Mouse (Mus musculus) spleen, postnatal 14 days (tissue): ENCODE results near the gene Gm5592.
"Not testable (repeated sequence)": the region's sequence is repeated elsewhere in the genome, so short reads cannot be mapped to it uniquely, and the experiment has no call there.

ENCODE experiments used
- DNase-seq, 2 experiments: peaks; one replicate each; pipeline ENCODE4 v3.0.0; 2021 to 2022; ENCODE audit warnings: low spot score in 2 of 2

Gene Gm5592

DNA sequence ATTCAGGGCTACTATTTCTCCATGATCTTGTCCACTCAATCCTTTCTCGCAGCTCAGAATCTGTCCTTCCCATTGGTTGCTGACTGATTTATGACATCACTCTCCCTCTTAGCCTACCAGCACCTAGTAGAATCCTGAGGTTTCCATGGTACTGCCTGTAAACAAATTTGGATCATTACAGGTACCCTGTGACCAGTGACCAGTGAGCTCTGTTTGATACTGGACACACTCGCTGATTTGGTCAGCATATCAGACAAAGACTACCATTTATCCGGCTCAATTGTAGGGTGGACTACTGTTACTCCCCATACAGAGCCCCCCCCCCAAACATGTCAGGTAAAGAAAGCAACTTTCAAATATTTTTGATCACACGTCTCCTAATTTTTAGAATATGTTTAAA, at the start of gene Gm5592:
Gm5592 (plus strand) TSS at position 301 of the 400 bp plus-strand sequence.
- DNase-seq = not testable (repeated sequence)

DNA sequence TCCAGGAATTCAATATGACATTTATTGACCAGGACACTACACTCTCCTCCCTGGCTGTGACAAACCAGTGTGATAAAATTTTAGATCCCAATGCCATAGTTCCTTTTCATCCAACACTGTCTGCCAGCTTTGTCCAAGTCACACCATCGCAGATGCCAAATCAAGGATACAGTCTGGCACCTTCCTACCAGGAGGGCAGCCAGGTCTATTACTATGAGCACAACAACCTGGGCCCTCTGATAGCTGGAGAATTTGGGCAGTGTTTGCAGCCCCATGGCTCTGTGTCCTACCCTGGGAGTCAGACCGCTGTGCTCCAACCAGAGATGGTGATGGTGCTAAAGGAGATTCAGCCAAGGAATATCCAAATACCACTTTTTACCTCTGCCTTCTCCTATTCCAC, 2.2 kb downstream of the Gm5592 start:
- DNase-seq = not testable (repeated sequence)

DNA sequence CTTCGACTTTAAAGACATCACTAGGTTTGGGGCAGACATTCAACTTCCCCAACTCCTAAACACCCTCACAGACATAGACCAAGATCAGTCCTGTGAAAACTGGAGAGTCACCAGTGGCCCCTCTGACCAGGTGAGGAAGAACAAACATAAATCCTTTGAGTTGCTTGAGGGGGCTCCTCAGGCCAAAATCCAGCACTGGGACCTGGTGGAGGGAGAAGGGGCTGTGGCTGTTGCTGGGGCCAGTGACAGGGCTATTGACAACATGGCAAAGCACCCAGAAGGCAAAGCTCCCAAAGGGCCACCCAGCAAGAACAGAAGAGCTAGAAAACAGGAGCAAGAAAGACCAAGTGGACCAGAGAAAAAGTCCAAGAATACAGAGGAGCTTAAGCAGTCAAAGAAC, 4.2 kb downstream of the Gm5592 start:
- not testable (repeated sequence) for DNase-seq

DNA sequence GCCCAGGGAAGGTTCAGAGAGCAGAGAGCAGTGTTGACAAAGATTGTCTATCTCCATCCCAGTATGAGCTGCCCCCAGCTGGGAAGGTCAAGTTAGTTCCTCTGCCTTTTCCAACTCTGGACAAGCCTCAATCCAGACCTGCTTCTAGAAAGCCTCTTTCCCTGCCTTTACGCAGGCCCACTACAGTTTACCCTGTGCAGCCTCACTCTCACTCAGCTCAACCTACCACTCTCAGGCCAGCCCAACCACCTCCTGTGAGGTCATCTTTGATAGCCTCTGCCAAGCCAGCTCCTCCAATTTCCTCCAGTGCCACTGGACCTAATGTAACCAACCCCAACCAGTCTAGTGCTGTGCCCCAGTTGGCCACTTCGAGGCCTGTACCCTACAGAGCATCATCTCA, 4.9 kb downstream of the Gm5592 start:
- not testable (repeated sequence) for DNase-seq

DNA sequence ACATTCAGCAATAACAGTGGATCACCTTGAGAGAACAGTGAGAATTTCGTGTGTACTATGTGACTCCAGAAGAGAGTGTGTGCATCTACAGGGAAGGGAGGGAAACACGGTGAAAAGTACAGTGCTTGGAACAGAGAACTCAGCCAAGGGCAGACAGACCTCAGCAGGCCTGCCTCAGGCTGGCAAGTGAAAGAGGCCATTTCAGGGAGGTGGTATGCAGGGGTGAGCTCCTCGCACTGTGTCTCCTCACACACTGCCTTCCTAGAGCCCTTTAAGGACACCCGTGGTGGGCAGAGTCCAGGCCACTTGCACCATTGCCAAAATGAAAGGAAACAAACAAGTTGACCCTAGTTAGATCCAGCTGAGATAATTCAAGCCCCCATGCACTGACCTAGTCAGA, 40.0 kb downstream of the Gm5592 start:
- DNase-seq = no peak
